Comparison of ENCODE assay signal across 18 mouse cellular contexts in genomic region chr11:42505436-42505835, GRCm38 (mm10).
DNase-seq lines count a peak whose midpoint lies in the region; TF ChIP-seq lines count a peak whose summit lies in the region.
"Had no signal": no experiment of that assay in that cellular context is flagged by ENCODE, and none has a peak within 500 bp of the region (broad histone marks: within the 10 kb centered on the region; RNA-seq: fewer than 3 reads in every experiment).

No protein-coding gene starts in this region.

- H3K4me3 ChIP-seq in layer of hippocampus, adult 2 months = no peak overlapping the region
- H3K4me3 ChIP-seq: embryonic facial prominence, embryonic 10.5 days; forebrain, embryonic 13.5 days; heart, embryonic 12.5 days; hindbrain, embryonic 10.5 days; intestine, embryonic 15.5 days had no signal

- TF ChIP-seq CTCF in layer of hippocampus, adult 2 months (conservative IDR thresholded peaks at IDR 0.05) = no peak

- H3K27ac ChIP-seq in layer of hippocampus, adult 2 months = peak overlapping the region; percentile 28; the same call in 1 of the 2 replicates
- H3K27ac ChIP-seq: embryonic facial prominence, embryonic 10.5 days; forebrain, embryonic 13.5 days; hindbrain, embryonic 10.5 days; hindbrain, embryonic 14.5 days; intestine, embryonic 15.5 days had no signal

- DNase-seq in cerebellum, adult 18-20 months = peak; percentile 46 to 49
- DNase-seq in cerebellum, adult 11 months = no peak
- DNase-seq in cerebellum, adult 9-11 months = peak; percentile 43
- no peak for DNase-seq in cerebellum, postnatal 25 days
- DNase-seq in layer of hippocampus, adult 2 months (ENCODE audit: low spot score in 2 of 2) = peak in 1 of 2 experiments; percentile 29
- no peak for DNase-seq in layer of hippocampus, postnatal 25 days (ENCODE audit: extremely low spot score in 1 of 2, low spot score in 1 of 2)
- DNase-seq in brain, embryonic 18.5 days (ENCODE audit: low read depth, low spot score) = peak; percentile 6
- no peak for DNase-seq in ovary, adult 18-20 months (ENCODE audit: low spot score)
- DNase-seq: adrenal gland, postnatal 10 days; B cell, adult 2 months; gastrocnemius, postnatal 14 days; kidney, adult 18-20 months had no signal

Comparison
In these comparisons a context has a peak if more than half of its experiments do, and no peak if none do; other contexts are left out.
1. DNase-seq: peak in cerebellum, adult 18-20 months (2 of 2), cerebellum, adult 9-11 months (single experiment) and brain, embryonic 18.5 days (single experiment); none in cerebellum, adult 11 months (single experiment), cerebellum, postnatal 25 days (0 of 2), layer of hippocampus, postnatal 25 days (0 of 2) and ovary, adult 18-20 months (single experiment).